Mouse (Mus musculus) E14TG2a.4 (cell line): Measurements from ENCODE around the gene AC124108.1.

Experiments
- CTCF ChIP-seq: conservative IDR thresholded peaks from 2 replicates; pipeline ENCODE4 v1.5.1; 2014; ENCODE audit warnings: low read length
- NANOG ChIP-seq: IDR thresholded peaks from 2 replicates; pipeline ENCODE4 v1.6.1; 2014; ENCODE audit warnings: borderline replicate concordance, low read length, mixed read lengths
- POU5F1 ChIP-seq: IDR thresholded peaks from 2 replicates; pipeline ENCODE4 v1.6.1; 2014; ENCODE audit warnings: low read length, borderline replicate concordance

- no peak for TF ChIP-seq CTCF
- no peak for TF ChIP-seq NANOG
- TF ChIP-seq POU5F1 = peak; percentile 100
Observed at GRCm38 (mm10) chr1:132222166-132222565, 30.9 kb downstream of the AC124108.1 start.
